Mouse (Mus musculus) hindbrain, embryonic 12.5 days (tissue): ENCODE data around the gene Fezf2. TPM values are rescaled to one million over a fixed set of nuclear protein-coding genes. Genes with fewer than 3 reads are reported as not detected.

Experiments
- ATAC-seq: fragments of 200-750 bp; cut with Nextera tagmentation; 2 replicates; pipeline ENCODE4 v1.8.0; 2017; ENCODE audit warnings: moderate TSS enrichment; ENCODE audit not compliant: low FRiP score
- H3K27ac ChIP-seq: fragments of 300-500 bp; sonication (generic); 2 replicates; pipeline ENCODE4 v1.5.1; 2016; ENCODE audit warnings: mild to moderate bottlenecking
- H3K27me3 ChIP-seq: fragments of 300-500 bp; sonication (generic); 2 replicates; pipeline ENCODE4 v1.6.1; 2016; ENCODE audit warnings: mild to moderate bottlenecking
- H3K36me3 ChIP-seq: fragments of 300-500 bp; sonication (generic); 2 replicates; pipeline ENCODE4 v1.6.1; 2016; ENCODE audit warnings: mild to moderate bottlenecking
- H3K4me1 ChIP-seq: fragments of 300-500 bp; sonication (generic); 2 replicates; pipeline ENCODE4 v1.6.1; 2016
- H3K4me2 ChIP-seq: fragments of 300-500 bp; sonication (generic); replicated peaks from 2 replicates; pipeline ENCODE4 v1.6.1; 2016; ENCODE audit warnings: mild to moderate bottlenecking
- H3K4me3 ChIP-seq: fragments of 300-500 bp; sonication (generic); 2 replicates; pipeline ENCODE4 v1.5.1; 2016; ENCODE audit warnings: mild to moderate bottlenecking
- H3K9ac ChIP-seq: fragments of 300-500 bp; sonication (generic); 2 replicates; pipeline ENCODE4 v1.6.1; 2016; ENCODE audit warnings: mild to moderate bottlenecking, moderate library complexity
- H3K9me3 ChIP-seq: fragments of 300-500 bp; sonication (generic); replicated peaks from 2 replicates; pipeline ENCODE4 v1.6.1; 2016; ENCODE audit warnings: mild to moderate bottlenecking
- WGBS: fragments of 180-500 bp; shearing (Covaris S2); methylation state at CpG from one replicate; pipeline ENCODE4 v1.1.7; 2016; 5-methylcytosine and 5-hydroxymethylcytosine counted together
- polyA plus RNA-seq: library from polyadenylated mRNA; unstranded; fragments of >200 nt; fragmentation: Nextera tagmentation; extraction: Ambion mirVana; gene quantifications from 2 replicates; pipeline ENCODE4 v1.2.1, GENCODE M21; 2016

Gene Fezf2
- polyA plus RNA-seq: 0.31 and 0.63 TPM in 2 replicates

DNA sequence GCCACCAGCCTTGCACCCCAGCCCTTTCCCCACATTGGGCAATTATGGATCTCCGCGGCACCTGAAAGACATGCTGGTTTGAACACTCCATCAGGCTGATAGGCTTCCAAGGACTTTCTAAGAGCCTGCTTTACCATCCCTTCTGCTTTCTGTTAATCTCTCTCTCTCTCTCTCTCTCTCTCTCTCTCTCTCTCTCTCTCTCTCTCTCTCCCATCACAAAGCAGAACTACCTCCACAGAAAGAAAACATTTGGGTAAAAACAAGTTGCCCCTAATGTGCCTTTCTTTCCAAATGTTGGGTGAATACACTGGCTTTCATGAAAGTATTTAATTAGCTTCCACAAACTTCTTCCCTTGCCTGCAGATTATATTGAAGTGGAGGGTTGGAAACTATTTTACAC is at the start of gene Fezf2:
Fezf2 (minus strand) TSS at position 101 of the 400 bp plus-strand sequence.
- H3K9me3 ChIP-seq: no peaks in the 10 kb centered on the region
- H3K4me1 ChIP-seq: peaks cover 21% of the 10 kb centered on the region
- H3K27ac ChIP-seq: no peak within 1 kb of the TSS
- H3K4me2 ChIP-seq: no peak within 1 kb of the TSS
- WGBS: 4% methylated on average over 2 of the region's 2 CpGs
- ATAC-seq: no peak
- no peak within 1 kb of the TSS for H3K4me3 ChIP-seq
- H3K9ac ChIP-seq: no peak within 1 kb of the TSS
- H3K27me3 ChIP-seq: peaks cover 95% of the 10 kb centered on the region
- no peaks in the 10 kb centered on the region for H3K36me3 ChIP-seq

GRCm38 (mm10) chr14:12397561-12397960 is 49.6 kb upstream of the Fezf2 start:
- Histone ChIP-seq H3K36me3 (no peaks in the 10 kb centered on the region), H3K4me2 (no peak overlapping the region), H3K4me1 (peaks cover 18% of the 10 kb centered on the region), H3K9me3 (no peaks in the 10 kb centered on the region), H3K4me3 (no peak overlapping the region), H3K9ac (no peak overlapping the region), H3K27me3 (peaks cover 82% of the 10 kb centered on the region), H3K27ac (no peak overlapping the region)
- 70% methylated on average over 3 of the region's 3 CpGs for WGBS
- no peak for ATAC-seq

GRCm38 (mm10) chr14:12394318-12394717 is 46.3 kb upstream of the Fezf2 start:
- H3K36me3 ChIP-seq: no peaks in the 10 kb centered on the region
- peaks cover 23% of the 10 kb centered on the region for H3K4me1 ChIP-seq
- WGBS: 33% methylated on average over 2 of the region's 2 CpGs
- no peak overlapping the region for H3K4me3 ChIP-seq
- no peak overlapping the region for H3K27ac ChIP-seq
- peaks cover 91% of the 10 kb centered on the region for H3K27me3 ChIP-seq
- no peak overlapping the region for H3K9ac ChIP-seq
- no peak overlapping the region for H3K4me2 ChIP-seq
- H3K9me3 ChIP-seq: no peaks in the 10 kb centered on the region
- ATAC-seq: no peak

DNA sequence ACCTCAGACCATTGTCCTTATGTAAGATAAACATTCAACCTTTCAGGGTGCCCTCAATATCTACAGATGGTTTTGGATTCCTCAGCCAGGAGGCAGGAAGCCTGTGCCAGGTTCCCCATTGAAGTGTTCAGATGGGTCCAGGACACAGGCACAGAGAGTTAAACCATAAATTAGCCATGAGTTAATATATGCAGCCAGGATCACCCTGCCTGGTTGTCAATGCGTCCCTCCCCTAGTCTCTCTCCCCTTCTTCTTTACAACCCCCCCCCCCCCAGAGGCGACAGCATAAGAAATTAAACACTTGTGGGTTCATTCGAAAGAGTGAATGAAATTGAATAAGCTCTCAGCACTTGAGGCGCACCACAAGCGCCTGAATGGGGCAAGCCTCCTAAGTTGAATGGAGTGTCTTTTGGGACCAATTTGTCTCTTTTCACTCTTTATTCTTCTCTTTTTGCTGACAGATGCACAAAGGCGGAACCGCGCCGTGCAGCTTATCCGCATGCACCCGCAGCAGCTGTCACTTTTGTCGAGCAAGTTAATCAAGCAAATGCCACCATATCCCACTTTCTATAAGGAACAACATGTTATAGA is 45.4 kb upstream of the Fezf2 start:
- 7% methylated on average over 12 of the region's 12 CpGs for WGBS
- no peak overlapping the region for H3K4me3 ChIP-seq
- H3K4me2 ChIP-seq: no peak overlapping the region
- H3K9me3 ChIP-seq: no peaks in the 10 kb centered on the region
- no peaks in the 10 kb centered on the region for H3K36me3 ChIP-seq
- peaks cover 90% of the 10 kb centered on the region for H3K27me3 ChIP-seq
- H3K4me1 ChIP-seq: peaks cover 32% of the 10 kb centered on the region
- ATAC-seq: peak; percentile 91
- H3K27ac ChIP-seq: no peak overlapping the region
- H3K9ac ChIP-seq: no peak overlapping the region

DNA sequence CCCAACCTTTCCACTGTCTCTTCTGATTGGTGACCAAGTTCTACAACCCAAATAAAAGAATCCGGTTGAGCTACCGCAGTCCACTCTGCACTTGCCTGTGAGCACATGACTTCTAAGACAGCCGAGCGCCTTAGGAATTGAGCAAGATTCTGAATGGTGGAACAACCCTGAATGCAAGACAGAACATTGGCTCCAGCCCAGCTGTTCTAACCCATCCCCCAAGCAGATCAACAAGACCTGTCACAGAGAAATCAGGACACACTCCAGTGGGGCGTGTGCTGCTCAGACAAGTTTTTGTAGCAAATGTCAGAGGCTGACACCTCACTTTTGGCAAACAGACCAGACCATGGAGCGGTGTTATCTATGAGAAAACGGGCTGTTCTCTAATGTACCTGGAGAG is 43.2 kb upstream of the Fezf2 start:
- no peaks in the 10 kb centered on the region for H3K36me3 ChIP-seq
- WGBS: 40% methylated on average over 7 of the region's 7 CpGs
- no peak overlapping the region for H3K4me2 ChIP-seq
- peak; percentile 14; the same call in 1 of the 2 replicates for ATAC-seq
- H3K27me3 ChIP-seq: peaks cover 91% of the 10 kb centered on the region
- H3K4me1 ChIP-seq: peaks cover 35% of the 10 kb centered on the region
- H3K27ac ChIP-seq: no peak overlapping the region
- H3K9ac ChIP-seq: no peak overlapping the region
- H3K4me3 ChIP-seq: no peak overlapping the region
- H3K9me3 ChIP-seq: no peaks in the 10 kb centered on the region

- H3K27me3 ChIP-seq: peaks cover 92% of the 10 kb centered on the region
- ATAC-seq: peak; percentile 27; the same call in 1 of the 2 replicates
- peaks cover 29% of the 10 kb centered on the region for H3K4me1 ChIP-seq
- H3K4me3 ChIP-seq: no peak overlapping the region
- no peak overlapping the region for H3K4me2 ChIP-seq
- no peaks in the 10 kb centered on the region for H3K36me3 ChIP-seq
- H3K27ac ChIP-seq: no peak overlapping the region
- H3K9ac ChIP-seq: no peak overlapping the region
- no peaks in the 10 kb centered on the region for H3K9me3 ChIP-seq
- 2% methylated on average over 14 of the region's 14 CpGs for WGBS
Measured at GRCm38 (mm10) chr14:12388806-12389436, 40.9 kb upstream of the Fezf2 start.

GRCm38 (mm10) chr14:12388192-12388795 is 40.3 kb upstream of the Fezf2 start:
- H3K4me2 ChIP-seq: no peak overlapping the region
- H3K4me1 ChIP-seq: peaks cover 24% of the 10 kb centered on the region
- 0 out of 2 replicates have a peak, but pooled peaks have one; percentile 26 for ATAC-seq

DNA sequence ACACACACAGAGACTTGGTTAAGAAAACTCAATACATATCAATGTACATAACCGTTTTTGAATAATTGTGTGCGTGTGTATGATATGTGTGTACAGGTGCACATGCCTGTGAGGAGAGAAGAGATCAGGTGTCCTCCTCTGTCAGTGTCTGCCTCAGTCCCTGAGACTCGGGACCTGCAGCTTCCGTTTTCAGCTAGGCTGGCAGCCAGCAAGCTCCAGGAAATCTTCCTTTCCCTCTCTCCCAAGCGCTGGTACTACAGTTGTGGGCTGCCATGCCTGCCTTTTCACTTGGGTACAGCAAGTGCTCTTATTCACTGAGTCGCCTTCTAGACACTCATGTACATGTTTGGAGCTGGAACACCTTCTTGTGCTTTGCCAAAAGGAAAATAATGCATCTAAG is 39.2 kb upstream of the Fezf2 start:
- Histone ChIP-seq H3K9me3 (no peaks in the 10 kb centered on the region), H3K4me1 (peaks cover 16% of the 10 kb centered on the region), H3K9ac (no peak overlapping the region), H3K27me3 (peaks cover 97% of the 10 kb centered on the region), H3K27ac (no peak overlapping the region), H3K36me3 (no peaks in the 10 kb centered on the region), H3K4me2 (no peak overlapping the region), H3K4me3 (no peak overlapping the region)
- WGBS: 64% methylated on average over 6 of the region's 6 CpGs
- no peak for ATAC-seq

More at GRCm38 (mm10) chr14:12388192-12388795, 40.3 kb upstream of the Fezf2 start:
- WGBS: 12% methylated on average over 4 of the region's 4 CpGs
- Histone ChIP-seq H3K9ac (no peak overlapping the region), H3K4me3 (no peak overlapping the region), H3K9me3 (no peaks in the 10 kb centered on the region), H3K27me3 (peaks cover 97% of the 10 kb centered on the region), H3K27ac (no peak overlapping the region), H3K36me3 (no peaks in the 10 kb centered on the region)

- no peak overlapping the region for H3K4me2 ChIP-seq
- WGBS: 24% methylated on average over 9 of the region's 9 CpGs
- peaks cover 84% of the 10 kb centered on the region for H3K27me3 ChIP-seq
- H3K36me3 ChIP-seq: no peaks in the 10 kb centered on the region
- H3K27ac ChIP-seq: no peak overlapping the region
- no peaks in the 10 kb centered on the region for H3K4me1 ChIP-seq
- ATAC-seq: no peak
- H3K9ac ChIP-seq: no peak overlapping the region
- no peaks in the 10 kb centered on the region for H3K9me3 ChIP-seq
- H3K4me3 ChIP-seq: no peak overlapping the region
Measured at GRCm38 (mm10) chr14:12377883-12378282, 29.9 kb upstream of the Fezf2 start.

GRCm38 (mm10) chr14:12377289-12377688 is 29.3 kb upstream of the Fezf2 start:
- H3K4me2 ChIP-seq: no peak overlapping the region

GRCm38 (mm10) chr14:12375451-12375850 is 27.5 kb upstream of the Fezf2 start:
- Histone ChIP-seq H3K27me3 (peaks cover 74% of the 10 kb centered on the region), H3K4me3 (no peak overlapping the region), H3K9ac (no peak overlapping the region), H3K27ac (no peak overlapping the region), H3K4me1 (no peaks in the 10 kb centered on the region), H3K36me3 (no peaks in the 10 kb centered on the region), H3K9me3 (no peaks in the 10 kb centered on the region), H3K4me2 (no peak overlapping the region)
- 73% methylated on average over 2 of the region's 2 CpGs for WGBS
- no peak for ATAC-seq

More at GRCm38 (mm10) chr14:12377289-12377688, 29.3 kb upstream of the Fezf2 start:
- Histone ChIP-seq H3K4me1 (no peaks in the 10 kb centered on the region), H3K27me3 (peaks cover 78% of the 10 kb centered on the region), H3K4me3 (no peak overlapping the region), H3K27ac (no peak overlapping the region), H3K9ac (no peak overlapping the region), H3K9me3 (no peaks in the 10 kb centered on the region), H3K36me3 (no peaks in the 10 kb centered on the region)
- 82% methylated on average over 2 of the region's 2 CpGs for WGBS
- ATAC-seq: no peak

DNA sequence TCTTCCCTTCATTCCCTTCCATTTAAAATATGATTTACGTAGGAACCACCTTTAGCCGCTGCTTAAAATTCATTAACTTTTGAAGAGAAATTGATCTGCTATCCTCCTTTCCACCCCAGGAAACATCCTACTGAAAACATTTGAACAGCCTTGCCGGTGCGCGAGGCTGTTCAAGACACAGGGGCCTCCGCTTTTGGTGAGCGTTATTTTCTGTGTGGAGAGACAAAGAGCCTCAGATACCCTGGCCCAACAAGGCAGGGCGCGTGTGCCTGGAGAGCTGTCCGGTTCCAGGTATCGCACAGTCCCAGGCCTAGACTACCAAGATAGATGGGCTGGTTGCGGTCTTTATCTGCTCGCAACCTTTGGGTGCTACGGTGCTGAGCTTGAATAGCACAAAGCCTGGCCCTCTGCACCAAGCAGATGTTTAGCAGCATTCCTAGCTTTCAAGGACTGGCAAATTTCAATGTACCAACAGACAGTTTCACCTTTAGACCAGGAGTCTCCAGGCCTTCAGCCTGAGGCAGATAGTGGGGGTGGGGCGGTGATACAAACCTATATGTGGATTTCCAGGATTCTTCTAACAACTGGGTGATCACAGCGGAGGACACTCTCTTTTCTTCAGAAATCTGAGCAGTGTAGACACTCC is 2.4 kb upstream of the Fezf2 start:
- Histone ChIP-seq H3K4me2 (no peak overlapping the region), H3K4me3 (no peak overlapping the region), H3K4me1 (peaks cover 9% of the 10 kb centered on the region; the same call in 1 of the 2 replicates), H3K27me3 (peaks cover 93% of the 10 kb centered on the region), H3K9ac (no peak overlapping the region), H3K9me3 (no peaks in the 10 kb centered on the region), H3K36me3 (no peaks in the 10 kb centered on the region), H3K27ac (no peak overlapping the region)
- WGBS: 4% methylated on average over 16 of the region's 16 CpGs
- ATAC-seq: no peak
